Mouse (Mus musculus) CH12.LX (cell line): ENCODE measurements at regions not wholly inside any gene's neighbourhood (a gene's known extent, or its start where the extent isn't known, plus 50 kb on each side); places are given as distances from the start of the nearest gene placed in this dataset.

Experiments used
- DNase-seq: peaks from one replicate; pipeline ENCODE4 v3.0.0-alpha.2; 2013; ENCODE audit errors: extremely low read depth
- H3K27ac ChIP-seq: 2 replicates; pipeline ENCODE4 v1.5.1; 2012; ENCODE audit warnings: low read depth, mild to moderate bottlenecking, control low read depth, moderate library complexity; ENCODE audit not compliant: insufficient read depth
- H3K27me3 ChIP-seq: replicated peaks from 2 replicates; pipeline ENCODE3; 2012; ENCODE audit warnings: inconsistent platforms
- H3K36me3 ChIP-seq, 2 experiments: replicated peaks in 1 of 2; 2 replicates each; pipeline versions ENCODE3 to v1.6.1; 2012; ENCODE audit warnings: inconsistent platforms in 1 of 2, low read length in 1 of 2, mild to moderate bottlenecking in 1 of 2, mixed read lengths in 1 of 2, moderate library complexity in 1 of 2; ENCODE audit not compliant: control insufficient read depth in 1 of 2, insufficient read depth in 1 of 2
- H3K4me1 ChIP-seq, 2 experiments: 2 replicates each; pipeline ENCODE4 v1.6.1; 2012; ENCODE audit warnings: inconsistent platforms in 1 of 2, moderate library complexity in 1 of 2; ENCODE audit not compliant: insufficient read depth in 2 of 2, control insufficient read depth in 1 of 2
- H3K4me2 ChIP-seq: 2 replicates; pipeline ENCODE4 v1.6.1; 2012; ENCODE audit warnings: low read depth, mild to moderate bottlenecking, control low read depth; ENCODE audit not compliant: poor library complexity, insufficient read depth, severe bottlenecking
- H3K4me3 ChIP-seq, 3 experiments: fragments of 150-350 bp in 1 of 3; sonication (generic) in 1 of 3; replicated peaks in 1 of 3; 2 replicates each; pipeline versions ENCODE3 to v1.5.1; 2011 to 2012; ENCODE audit warnings: low read depth in 2 of 3, low read length in 2 of 3, mild to moderate bottlenecking in 2 of 3, moderate library complexity in 2 of 3, control low read depth in 1 of 3, improper control_type of control experiment in 1 of 3, inconsistent platforms in 1 of 3, mixed read lengths in 1 of 3; ENCODE audit not compliant: poor library complexity in 1 of 3
- H3K79me2 ChIP-seq: replicated peaks from 2 replicates; pipeline ENCODE4 v1.6.1; 2012; ENCODE audit warnings: mild to moderate bottlenecking, moderate library complexity; ENCODE audit not compliant: control insufficient read depth, poor library complexity, insufficient read depth, severe bottlenecking; ENCODE audit errors: extremely low read depth
- H3K9ac ChIP-seq: 2 replicates; pipeline ENCODE4 v1.6.1; 2012; ENCODE audit warnings: low read depth, mild to moderate bottlenecking, control low read depth, moderate library complexity; ENCODE audit not compliant: insufficient read depth
- H3K9me3 ChIP-seq: replicated peaks from 2 replicates; pipeline ENCODE3; 2012; ENCODE audit warnings: low read length, inconsistent platforms, mixed read lengths
- CHD2 ChIP-seq: IDR thresholded peaks from 2 replicates; pipeline ENCODE4 v1.6.1; 2011; ENCODE audit warnings: low read length, improper control_type of control experiment
- E2F4 ChIP-seq: IDR thresholded peaks from 2 replicates; pipeline ENCODE4 v1.6.1; 2011; ENCODE audit warnings: low read depth, low read length, improper control_type of control experiment; ENCODE audit not compliant: insufficient replicate concordance
- ELF1 ChIP-seq: IDR thresholded peaks from 2 replicates; pipeline ENCODE4 v1.6.1; 2014; ENCODE audit warnings: low read depth, mild to moderate bottlenecking, inconsistent platforms, low read length, improper control_type of control experiment
- ETS1 ChIP-seq: conservative IDR thresholded peaks from 2 replicates; pipeline ENCODE4 v1.6.1; 2012; ENCODE audit warnings: low read depth, mild to moderate bottlenecking, inconsistent platforms, low read length, improper control_type of control experiment, moderate library complexity
- GABPA ChIP-seq: IDR thresholded peaks from 2 replicates; pipeline ENCODE4 v1.6.1; 2012; ENCODE audit warnings: low read depth, low read length, improper control_type of control experiment, inconsistent platforms; ENCODE audit not compliant: insufficient replicate concordance
- HCFC1 ChIP-seq: IDR thresholded peaks from 2 replicates; pipeline ENCODE4 v1.6.1; 2012; ENCODE audit warnings: low read depth, mild to moderate bottlenecking, inconsistent platforms, low read length, improper control_type of control experiment
- IRF4 ChIP-seq: IDR thresholded peaks from 2 replicates; pipeline ENCODE4 v1.6.1; 2014; ENCODE audit warnings: low read depth, mild to moderate bottlenecking, inconsistent platforms, low read length, improper control_type of control experiment
- JUND ChIP-seq: conservative IDR thresholded peaks from 2 replicates; pipeline ENCODE4 v1.6.1; 2011; ENCODE audit warnings: low read depth, low read length, improper control_type of control experiment
- MAFK ChIP-seq: IDR thresholded peaks from 2 replicates; pipeline ENCODE4 v1.6.1; 2011; ENCODE audit warnings: low read length, improper control_type of control experiment; ENCODE audit not compliant: insufficient replicate concordance
- MAZ ChIP-seq: IDR thresholded peaks from 2 replicates; pipeline ENCODE4 v1.6.1; 2012; ENCODE audit warnings: low read depth, mild to moderate bottlenecking, inconsistent platforms, low read length, improper control_type of control experiment, moderate library complexity
- MEF2A ChIP-seq: IDR thresholded peaks from 2 replicates; pipeline ENCODE4 v1.6.1; 2014; ENCODE audit warnings: low read depth, mild to moderate bottlenecking, inconsistent platforms, low read length, improper control_type of control experiment, borderline replicate concordance
- MXI1 ChIP-seq: IDR thresholded peaks from 2 replicates; pipeline ENCODE4 v1.6.1; 2011; ENCODE audit warnings: mild to moderate bottlenecking, low read depth, low read length, improper control_type of control experiment
- MYC ChIP-seq: IDR thresholded peaks from 2 replicates; pipeline ENCODE4 v1.6.1; 2011; ENCODE audit warnings: low read depth, mild to moderate bottlenecking, improper control_type of control experiment, low read length
- NELFE ChIP-seq: IDR thresholded peaks from 2 replicates; pipeline ENCODE4 v1.6.1; 2011; ENCODE audit warnings: low read depth, low read length, improper control_type of control experiment
- PAX5 ChIP-seq: IDR thresholded peaks from 2 replicates; pipeline ENCODE4 v1.6.1; 2012; ENCODE audit warnings: low read length, inconsistent platforms, mixed read lengths
- POLR2A ChIP-seq: IDR thresholded peaks from 2 replicates; pipeline ENCODE4 v1.6.1; 2011; ENCODE audit warnings: low read depth, mild to moderate bottlenecking, improper control_type of control experiment, low read length
- RCOR1 ChIP-seq: conservative IDR thresholded peaks from 2 replicates; pipeline ENCODE4 v1.6.1; 2012; ENCODE audit warnings: low read depth, mild to moderate bottlenecking, inconsistent platforms, low read length, improper control_type of control experiment
- SIN3A ChIP-seq: IDR thresholded peaks from 2 replicates; pipeline ENCODE4 v1.6.1; 2012; ENCODE audit warnings: low read length, improper control_type of control experiment, inconsistent platforms
- TBP ChIP-seq: conservative IDR thresholded peaks from 2 replicates; pipeline ENCODE4 v1.6.1; 2011; ENCODE audit warnings: low read depth, low read length, improper control_type of control experiment
- ZKSCAN1 ChIP-seq: IDR thresholded peaks from 2 replicates; pipeline ENCODE4 v1.6.1; 2012; ENCODE audit warnings: low read depth, inconsistent platforms, low read length, improper control_type of control experiment, borderline replicate concordance
- ZMIZ1 ChIP-seq: IDR thresholded peaks from 2 replicates; pipeline ENCODE4 v1.6.1; 2012; ENCODE audit warnings: low read depth, mild to moderate bottlenecking, inconsistent platforms, low read length, improper control_type of control experiment
- dilution Hi-C: fragments of 300-500 bp; cut with MboI; formaldehyde crosslinking; loops from 2 replicates; pipeline ENCODE4 v1.14.3; 2020; ENCODE audit warnings: low sequenced_read_pairs; ENCODE audit not compliant: extremely low pct_unique_long_range_greater_than_20kb, extremely low pct_ligation_motif_present
- in situ Hi-C: fragments of 300-500 bp; cut with MboI; formaldehyde crosslinking; loops from 3 replicates; pipeline ENCODE4 v1.14.3; 2019; ENCODE audit warnings: low sequenced_read_pairs, low pct_ligation_motif_present, low pct_unique_long_range_greater_than_20kb, mixed read lengths

GRCm38 (mm10) chr9:117905045-117905747 is 135.1 kb upstream of the Azi2 start:
- Histone ChIP-seq H3K27me3 (no peaks in the 10 kb centered on the region), H3K4me3 (no peak overlapping the region), H3K9me3 (peaks cover 4% of the 10 kb centered on the region), H3K36me3 (no peaks in the 10 kb centered on the region), H3K4me1 (peaks cover 0 to 4% of the 10 kb centered on the region in 2 experiments; a peak in 1 of 4 replicates), H3K79me2 (no peaks in the 10 kb centered on the region), H3K27ac (no peak overlapping the region), H3K4me2 (no peak overlapping the region), H3K9ac (no peak overlapping the region)
- in situ Hi-C loops (no loop called here), dilution Hi-C loops (no loop called here)
- TF ChIP-seq ELF1 (no peak), JUND (no peak), MYC (no peak), CHD2 (no peak), HCFC1 (no peak), TBP (no peak), E2F4 (no peak), GABPA (no peak), SIN3A (no peak)
- DNase-seq, result no peak

DNA sequence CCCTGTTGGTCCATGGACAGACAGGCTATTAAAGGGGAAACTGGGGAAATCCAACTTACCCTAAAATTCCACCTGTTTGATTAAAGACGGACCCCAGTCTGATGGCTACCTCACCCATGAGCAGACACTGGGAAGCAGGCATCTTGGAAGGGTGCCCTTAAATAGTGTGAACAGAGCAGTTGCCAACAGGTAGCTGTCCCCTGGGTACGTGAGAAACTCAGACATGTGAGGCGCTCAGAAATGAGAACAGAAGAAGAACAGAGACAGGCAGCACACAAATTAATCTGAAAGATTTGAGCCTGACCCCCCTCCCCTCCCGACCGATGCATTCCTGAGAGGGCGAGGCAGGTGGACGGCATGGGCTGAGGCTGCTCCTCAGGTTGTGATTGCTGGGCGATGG is 135.7 kb upstream of the Azi2 start:
- Histone ChIP-seq H3K4me2 (no peak overlapping the region), H3K4me3 (no peak overlapping the region), H3K9me3 (no peaks in the 10 kb centered on the region), H3K36me3 (no peaks in the 10 kb centered on the region), H3K79me2 (no peaks in the 10 kb centered on the region), H3K27me3 (no peaks in the 10 kb centered on the region)
- no peak for DNase-seq
- TF ChIP-seq MXI1 (no peak), SIN3A (no peak), GABPA (no peak), POLR2A (no peak), RCOR1 (no peak), IRF4 (no peak), MAZ (no peak), ZKSCAN1 (no peak), ETS1 (no peak), ZMIZ1 (no peak), MAFK (no peak), PAX5 (no peak), MEF2A (no peak), NELFE (no peak), JUND (no peak), HCFC1 (no peak)
- TF ChIP-seq, all 38 proteins: peak for 0
- dilution Hi-C loops, result no loop called here
- H3K4me1 ChIP-seq, result peaks cover 0 to 4% of the 10 kb centered on the region in 2 experiments; a peak in 1 of 4 replicates
- no peak overlapping the region for H3K9ac ChIP-seq
- in situ Hi-C loops, result no loop called here
- H3K27ac ChIP-seq, result no peak overlapping the region
